Mouse (Mus musculus): ENCODE measurements around the gene Utp3. TPM values are rescaled to one million over a fixed set of nuclear protein-coding genes. Genes with fewer than 3 reads are reported as not detected.

The Utp3 gene
- total and polyA plus RNA-seq, 2 experiments from 2014 or later: 12.8 to 55.1 TPM

GRCm38 (mm10) chr5:88593421-88594172 is 39.3 kb downstream of the Utp3 start:
- Histone ChIP-seq H3K27me3 (ENCODE audit: insufficient read depth, low read length) (no peaks in the 10 kb centered on the region), H3K27ac (ENCODE audit: low read depth, low read length) (no peak overlapping the region), H3K36me3 (ENCODE audit: insufficient read depth, low read length) (peaks cover 11% of the 10 kb centered on the region), H3K9ac (replicated peaks; ENCODE audit: low read length, poor library complexity, severe bottlenecking) (no peak overlapping the region), H3K4me1 (ENCODE audit: insufficient read depth, low read length) (no peaks in the 10 kb centered on the region), H3K4me3 (ENCODE audit: low read depth, low read length) (no peak overlapping the region), H3K4me2 (ENCODE audit: low read depth, low read length, poor library complexity, severe bottlenecking) (no peak overlapping the region), H3K9me3 (ENCODE audit: low read length) (no peaks in the 10 kb centered on the region)
- DNase-seq (ENCODE audit: low spot score) (no peak), ATAC-seq (ENCODE audit: low FRiP score) (no peak)
- TF ChIP-seq CTCF (IDR thresholded peaks at IDR 0.05): no peak
- 91% methylated on average over 13 of the region's 13 CpGs for WGBS

- H3K36me3 ChIP-seq (ENCODE audit: insufficient read depth, low read length): peaks cover 14% of the 10 kb centered on the region
- no peak overlapping the region for H3K4me2 ChIP-seq (ENCODE audit: low read depth, low read length, poor library complexity, severe bottlenecking)
- H3K4me1 ChIP-seq (ENCODE audit: insufficient read depth, low read length): no peaks in the 10 kb centered on the region
- H3K9ac ChIP-seq (replicated peaks; ENCODE audit: low read length, poor library complexity, severe bottlenecking): no peak overlapping the region
- no peaks in the 10 kb centered on the region for H3K9me3 ChIP-seq (ENCODE audit: low read length)
- no peak overlapping the region for H3K27ac ChIP-seq (ENCODE audit: low read depth, low read length)
- ATAC-seq (ENCODE audit: low FRiP score): no peak
- no peak for DNase-seq (ENCODE audit: low spot score)
- no peaks in the 10 kb centered on the region for H3K27me3 ChIP-seq (ENCODE audit: insufficient read depth, low read length)
- no peak for TF ChIP-seq CTCF (IDR thresholded peaks at IDR 0.05)
- no peak overlapping the region for H3K4me3 ChIP-seq (ENCODE audit: low read depth, low read length)
- WGBS: 92% methylated on average over 7 of the region's 7 CpGs
Observed at GRCm38 (mm10) chr5:88594173-88594569, 39.9 kb downstream of the Utp3 start.

- DNase-seq (ENCODE audit: low spot score) (no peak), ATAC-seq (ENCODE audit: low FRiP score) (no peak)
- Histone ChIP-seq H3K4me1 (ENCODE audit: insufficient read depth, low read length) (no peaks in the 10 kb centered on the region), H3K27me3 (ENCODE audit: insufficient read depth, low read length) (no peaks in the 10 kb centered on the region), H3K4me3 (ENCODE audit: low read depth, low read length) (no peak overlapping the region), H3K36me3 (ENCODE audit: insufficient read depth, low read length) (peaks cover 14% of the 10 kb centered on the region), H3K4me2 (ENCODE audit: low read depth, low read length, poor library complexity, severe bottlenecking) (no peak overlapping the region), H3K9me3 (ENCODE audit: low read length) (no peaks in the 10 kb centered on the region), H3K9ac (replicated peaks; ENCODE audit: low read length, poor library complexity, severe bottlenecking) (no peak overlapping the region), H3K27ac (ENCODE audit: low read depth, low read length) (no peak overlapping the region)
- 81% methylated on average over 5 of the region's 5 CpGs for WGBS
- TF ChIP-seq CTCF (IDR thresholded peaks at IDR 0.05): no peak
Observed at GRCm38 (mm10) chr5:88595537-88596455, 41.5 kb downstream of the Utp3 start.

- WGBS: 91% methylated on average over 6 of the region's 6 CpGs
- Histone ChIP-seq H3K9ac (replicated peaks; ENCODE audit: low read length, poor library complexity, severe bottlenecking) (no peak overlapping the region), H3K27me3 (ENCODE audit: insufficient read depth, low read length) (no peaks in the 10 kb centered on the region), H3K4me2 (ENCODE audit: low read depth, low read length, poor library complexity, severe bottlenecking) (no peak overlapping the region), H3K4me3 (ENCODE audit: low read depth, low read length) (no peak overlapping the region), H3K4me1 (ENCODE audit: insufficient read depth, low read length) (no peaks in the 10 kb centered on the region), H3K9me3 (ENCODE audit: low read length) (no peaks in the 10 kb centered on the region), H3K27ac (ENCODE audit: low read depth, low read length) (no peak overlapping the region), H3K36me3 (ENCODE audit: insufficient read depth, low read length) (peaks cover 11% of the 10 kb centered on the region)
- no peak for DNase-seq (ENCODE audit: low spot score)
- ATAC-seq (ENCODE audit: low FRiP score): no peak
- no peak for TF ChIP-seq CTCF (IDR thresholded peaks at IDR 0.05)
Observed at GRCm38 (mm10) chr5:88598961-88599360, 44.7 kb downstream of the Utp3 start.

- Histone ChIP-seq H3K27me3 (ENCODE audit: insufficient read depth, low read length) (no peaks in the 10 kb centered on the region), H3K4me3 (ENCODE audit: low read depth, low read length) (no peak overlapping the region), H3K36me3 (ENCODE audit: insufficient read depth, low read length) (peaks cover 6% of the 10 kb centered on the region), H3K4me2 (ENCODE audit: low read depth, low read length, poor library complexity, severe bottlenecking) (no peak overlapping the region), H3K4me1 (ENCODE audit: insufficient read depth, low read length) (no peaks in the 10 kb centered on the region), H3K27ac (ENCODE audit: low read depth, low read length) (no peak overlapping the region), H3K9me3 (ENCODE audit: low read length) (no peaks in the 10 kb centered on the region), H3K9ac (replicated peaks; ENCODE audit: low read length, poor library complexity, severe bottlenecking) (no peak overlapping the region)
- TF ChIP-seq CTCF (IDR thresholded peaks at IDR 0.05): no peak
- DNase-seq (ENCODE audit: low spot score) (no peak), ATAC-seq (ENCODE audit: low FRiP score) (no peak)
- 74% methylated on average over 2 of the region's 2 CpGs for WGBS
Observed at GRCm38 (mm10) chr5:88602030-88602429, 47.8 kb downstream of the Utp3 start.

- TF ChIP-seq CTCF (IDR thresholded peaks at IDR 0.05): no peak
Observed at GRCm38 (mm10) chr5:88602713-88603112, 48.5 kb downstream of the Utp3 start.

More at GRCm38 (mm10) chr5:88602713-88603112, 48.5 kb downstream of the Utp3 start:
- no peaks in the 10 kb centered on the region for H3K9me3 ChIP-seq (ENCODE audit: low read length)
- H3K4me1 ChIP-seq (ENCODE audit: insufficient read depth, low read length): no peaks in the 10 kb centered on the region
- WGBS: 88% methylated on average over 3 of the region's 3 CpGs
- H3K9ac ChIP-seq (replicated peaks; ENCODE audit: low read length, poor library complexity, severe bottlenecking): no peak overlapping the region
- DNase-seq (ENCODE audit: low spot score): no peak
- no peak overlapping the region for H3K4me3 ChIP-seq (ENCODE audit: low read depth, low read length)
- no peak overlapping the region for H3K27ac ChIP-seq (ENCODE audit: low read depth, low read length)
- no peaks in the 10 kb centered on the region for H3K27me3 ChIP-seq (ENCODE audit: insufficient read depth, low read length)
- H3K36me3 ChIP-seq (ENCODE audit: insufficient read depth, low read length): peaks cover 6% of the 10 kb centered on the region
- ATAC-seq (ENCODE audit: low FRiP score): no peak
- H3K4me2 ChIP-seq (ENCODE audit: low read depth, low read length, poor library complexity, severe bottlenecking): no peak overlapping the region

All from midbrain, postnatal 0 days (tissue).